In the genomic region with DNA sequence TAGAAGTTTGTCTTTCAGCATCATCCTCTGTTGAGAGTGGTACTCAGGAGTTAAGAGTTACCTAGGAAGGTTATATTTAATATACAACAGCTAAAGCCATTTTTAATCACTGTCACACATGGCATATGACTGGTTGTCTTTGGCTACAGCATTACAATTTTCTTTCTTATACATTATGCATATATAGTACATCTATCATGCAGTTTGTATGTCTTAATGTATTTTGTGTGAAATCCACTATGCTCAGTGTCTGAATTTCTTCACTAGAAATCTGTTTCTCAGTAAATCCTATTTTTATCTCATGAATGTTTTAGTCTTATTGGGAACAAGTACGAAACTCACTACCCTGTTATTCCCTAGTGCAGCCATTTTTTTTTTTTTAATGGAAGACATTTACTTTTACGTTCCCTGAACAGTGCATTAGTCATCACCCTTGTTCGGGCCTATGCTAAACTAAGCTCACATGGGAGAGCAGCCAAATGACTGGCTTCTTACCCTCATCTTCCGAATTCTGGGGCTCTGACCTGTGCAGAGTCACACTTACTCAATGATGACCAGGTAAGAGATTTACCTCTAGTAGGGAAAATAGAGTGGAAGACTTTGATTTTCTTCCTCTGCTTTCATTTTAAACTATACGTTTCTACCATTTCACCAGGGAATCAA, we compare ENCODE assay signal across 21 mouse cellular contexts.
DNase-seq lines count a peak whose midpoint lies in the region; ATAC-seq lines count a peak whose summit lies in the region.
"Had no signal": no experiment of that assay in that cellular context is flagged by ENCODE, and none has a peak within 500 bp of the region (broad histone marks: within the 10 kb centered on the region; RNA-seq: fewer than 3 reads in every experiment).

No protein-coding gene starts in this region.

- no peak overlapping the region for H3K4me2 ChIP-seq in forebrain, embryonic 16.5 days (ENCODE audit: low read length)
- H3K4me2 ChIP-seq in forebrain, embryonic 11.5 days (ENCODE audit: low read depth, low read length, severe bottlenecking), result no peak overlapping the region
- H3K4me2 ChIP-seq: forebrain, embryonic 13.5 days; heart, embryonic 11.5 days; hindbrain, embryonic 12.5 days; hindbrain, embryonic 15.5 days had no signal

- no peak overlapping the region for H3K4me3 ChIP-seq in forebrain, embryonic 16.5 days (replicated peaks; ENCODE audit: low read length)
- H3K4me3 ChIP-seq in forebrain, embryonic 11.5 days (ENCODE audit: low read depth, low read length), result no peak overlapping the region
- H3K4me3 ChIP-seq: forebrain, embryonic 13.5 days; hindbrain, embryonic 12.5 days; hindbrain, embryonic 15.5 days had no signal

- no peaks in the 10 kb centered on the region for H3K27me3 ChIP-seq in forebrain, embryonic 16.5 days (replicated peaks; ENCODE audit: control insufficient read depth, insufficient read depth, low read length)
- H3K27me3 ChIP-seq in forebrain, embryonic 11.5 days (ENCODE audit: control insufficient read depth, insufficient read depth, low read length), result no peaks in the 10 kb centered on the region
- H3K27me3 ChIP-seq: forebrain, embryonic 13.5 days; hindbrain, embryonic 12.5 days; hindbrain, embryonic 15.5 days had no signal

- H3K9me3 ChIP-seq in forebrain, embryonic 16.5 days (ENCODE audit: control insufficient read depth, low read length), result no peaks in the 10 kb centered on the region
- H3K9me3 ChIP-seq in forebrain, embryonic 11.5 days (ENCODE audit: control insufficient read depth, low read length), result no peaks in the 10 kb centered on the region
- H3K9me3 ChIP-seq: forebrain, embryonic 13.5 days; hindbrain, embryonic 12.5 days; hindbrain, embryonic 15.5 days had no signal

- H3K27ac ChIP-seq in forebrain, embryonic 16.5 days (ENCODE audit: low read length), result no peak overlapping the region
- H3K27ac ChIP-seq in forebrain, embryonic 11.5 days (ENCODE audit: low read depth, low read length), result no peak overlapping the region
- H3K27ac ChIP-seq: forebrain, embryonic 13.5 days; hindbrain, embryonic 12.5 days; hindbrain, embryonic 15.5 days had no signal

- WGBS in forebrain, embryonic 16.5 days, result 70% methylated on average over 5 of the region's 5 CpGs
- WGBS in forebrain, embryonic 11.5 days, result 86% methylated on average over 5 of the region's 5 CpGs

- peaks cover 6% of the 10 kb centered on the region for H3K4me1 ChIP-seq in forebrain, embryonic 16.5 days (replicated peaks; ENCODE audit: control insufficient read depth, insufficient read depth, low read length)
- H3K4me1 ChIP-seq in forebrain, embryonic 11.5 days (replicated peaks; ENCODE audit: control insufficient read depth, insufficient read depth, low read length), result no peaks in the 10 kb centered on the region
- H3K4me1 ChIP-seq: hindbrain, embryonic 12.5 days had no signal

- ATAC-seq in forebrain, embryonic 16.5 days, result 0 out of 2 replicates have a peak, but pooled peaks have one; percentile 36
- no peak for ATAC-seq in forebrain, embryonic 11.5 days (replicated peaks; ENCODE audit: low FRiP score)
- ATAC-seq: activated CD4-positive, CD25-positive, alpha-beta regulatory T cell, adult 4 months; CD4-positive, CD25-positive, alpha-beta regulatory T cell, adult 4 months; forebrain, embryonic 13.5 days; intestine, postnatal 0 days had no signal

- no peak overlapping the region for H3K9ac ChIP-seq in forebrain, embryonic 16.5 days (replicated peaks; ENCODE audit: low read depth, low read length)
- no peak overlapping the region for H3K9ac ChIP-seq in forebrain, embryonic 11.5 days (ENCODE audit: low read length)
- H3K9ac ChIP-seq: forebrain, embryonic 13.5 days; hindbrain, embryonic 12.5 days; hindbrain, embryonic 15.5 days had no signal

- DNase-seq in forebrain, embryonic 11.5 days (ENCODE audit: low spot score), result no peak
- DNase-seq in 3T3-L1 (ENCODE audit: low read depth, low spot score), result peak; percentile 84
- peak; percentile 8 for DNase-seq in brain, embryonic 18.5 days (ENCODE audit: low read depth, low spot score)
- DNase-seq in layer of hippocampus, postnatal 10 days (ENCODE audit: low spot score in 2 of 2), result no peak
- DNase-seq in thymus, postnatal 14 days, result no peak
- DNase-seq: adrenal gland, adult 8-10 months; adrenal gland, postnatal 25 days; cerebellum, adult 18-20 months; cerebellum, adult 9-10 months; cerebellum, postnatal 14 days; gastrocnemius, postnatal 10 days; gastrocnemius, postnatal 36 days; kidney, adult 2 months had no signal

- no peaks in the 10 kb centered on the region for H3K36me3 ChIP-seq in forebrain, embryonic 16.5 days (ENCODE audit: control insufficient read depth, insufficient read depth)
- no peaks in the 10 kb centered on the region for H3K36me3 ChIP-seq in forebrain, embryonic 11.5 days (ENCODE audit: control insufficient read depth, insufficient read depth, low read length)
- H3K36me3 ChIP-seq: hindbrain, embryonic 12.5 days; hindbrain, embryonic 15.5 days had no signal

Comparison
In these comparisons a context has a peak if more than half of its experiments do, and no peak if none do; other contexts are left out.
1. DNase-seq: peak in 3T3-L1 (single experiment) and brain, embryonic 18.5 days (single experiment); none in forebrain, embryonic 11.5 days (single experiment), layer of hippocampus, postnatal 10 days (0 of 2) and thymus, postnatal 14 days (single experiment).